Mouse (Mus musculus) cerebellum, adult 2 months (tissue): Measurements from ENCODE around the gene Megf11.

Source experiments
- CTCF ChIP-seq: fragments of 200-500 bp; IDR thresholded peaks from 2 replicates; pipeline ENCODE4 v1.5.1; 2011; ENCODE audit warnings: low read depth, mild to moderate bottlenecking, control low read depth, low read length, moderate library complexity, borderline replicate concordance; ENCODE audit not compliant: insufficient read depth
- POLR2A ChIP-seq: fragments of 200-500 bp; IDR thresholded peaks from 2 replicates; pipeline ENCODE4 v1.6.1; 2011; ENCODE audit warnings: low read length, control low read depth, borderline replicate concordance; ENCODE audit not compliant: insufficient read depth

DNA sequence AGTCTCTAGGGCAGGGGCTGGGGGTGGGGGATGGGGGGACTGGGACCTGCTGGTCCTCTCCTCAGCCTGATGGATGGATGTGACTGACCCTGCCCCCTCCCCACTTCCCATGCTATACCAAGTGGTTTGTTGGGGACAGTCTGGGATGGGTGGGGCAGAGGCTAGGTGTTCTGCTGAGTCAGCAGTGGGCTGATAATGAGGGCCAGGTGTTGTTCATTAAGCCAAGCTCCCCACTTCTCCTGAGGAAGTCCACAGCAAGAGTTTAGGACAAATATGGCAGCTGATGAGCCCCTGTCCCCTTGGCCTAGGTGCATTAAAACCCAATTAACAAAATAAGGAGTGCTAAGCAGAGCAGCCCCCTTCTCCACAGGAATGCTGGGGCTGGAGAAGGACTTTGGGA, 190.2 kb downstream of the Megf11 start:
- no peak for TF ChIP-seq POLR2A
- no peak for TF ChIP-seq CTCF
